Mouse (Mus musculus): ENCODE results near the gene Dnah9.

GRCm38 (mm10) chr11:65824556-65824955 is 343.8 kb downstream of the Dnah9 start:
- TF ChIP-seq NRF1 (IDR thresholded peaks at IDR 0.05; ENCODE audit: low read depth, low read length) (no peak), POLR2A (IDR thresholded peaks at IDR 0.05; ENCODE audit: low read depth, low read length) (no peak), CTCF (conservative IDR thresholded peaks at IDR 0.05 in 1 of 2, IDR thresholded peaks at IDR 0.05 in 1 of 2; ENCODE audit: low read depth in 2 of 2, low read length in 2 of 2) (no peak), NELFE (IDR thresholded peaks at IDR 0.05; ENCODE audit: low read depth, low read length) (no peak), POLR2AphosphoS2 (IDR thresholded peaks at IDR 0.05; ENCODE audit: low read depth, low read length) (no peak), ZKSCAN1 (IDR thresholded peaks at IDR 0.05; ENCODE audit: borderline replicate concordance, low read depth, low read length) (no peak), HCFC1 (IDR thresholded peaks at IDR 0.05; ENCODE audit: low read depth, low read length) (no peak)
